Mouse (Mus musculus): ENCODE measurements around the gene Dcdc2c. TPM values are rescaled to one million over a fixed set of nuclear protein-coding genes. Genes with fewer than 3 reads are reported as not detected.

Dcdc2c gene
- total and polyA plus RNA-seq, 3 experiments = not detected

DNA sequence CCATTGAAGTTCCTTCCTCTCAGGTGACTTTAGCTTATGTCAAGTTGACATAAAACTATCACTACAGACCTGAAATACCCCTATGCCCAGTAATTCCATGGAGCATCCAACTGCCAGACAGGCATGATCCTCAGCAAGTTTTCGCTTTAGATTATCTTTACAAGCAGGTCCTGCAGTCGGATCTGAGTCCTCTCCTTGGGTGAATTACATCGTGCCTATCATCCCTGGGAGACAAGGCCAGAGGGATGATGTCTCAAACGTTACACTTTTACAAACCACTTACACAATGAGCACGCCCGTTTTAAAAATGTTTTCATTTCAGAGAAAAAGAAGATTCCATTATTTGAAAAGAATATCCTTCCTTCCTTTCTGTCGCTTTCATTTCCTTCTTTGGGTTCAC is 91.7 kb downstream of the Dcdc2c start:
- no peaks in the 10 kb centered on the region for H3K79me2 ChIP-seq (replicated peaks; ENCODE audit: control insufficient read depth, extremely low read depth, insufficient read depth, poor library complexity, severe bottlenecking)
- TF ChIP-seq SIN3A (IDR thresholded peaks at IDR 0.05; ENCODE audit: low read length) (no peak), TBP (conservative IDR thresholded peaks at IDR 0.05; ENCODE audit: low read depth, low read length) (no peak), MAZ (IDR thresholded peaks at IDR 0.05; ENCODE audit: low read depth, low read length) (no peak), MAX (IDR thresholded peaks at IDR 0.05; ENCODE audit: low read length) (no peak), ETS1 (conservative IDR thresholded peaks at IDR 0.05; ENCODE audit: low read depth, low read length) (no peak)
- H3K4me2 ChIP-seq (ENCODE audit: insufficient read depth, low read depth, poor library complexity, severe bottlenecking) = no peak overlapping the region
- dilution Hi-C loops (cut with MboI; ENCODE audit: extremely low pct_ligation_motif_present, extremely low pct_unique_long_range_greater_than_20kb, low sequenced_read_pairs) = no loop called here
- no peak for DNase-seq (ENCODE audit: extremely low read depth)
- H3K4me1 ChIP-seq (ENCODE audit: control insufficient read depth in 1 of 2, insufficient read depth in 2 of 2) = peaks cover 0 to 13% of the 10 kb centered on the region in 2 experiments; a peak in 2 of 4 replicates
- in situ Hi-C loops (cut with MboI; ENCODE audit: low pct_ligation_motif_present, low pct_unique_long_range_greater_than_20kb, low sequenced_read_pairs) = no loop called here
- H3K36me3 ChIP-seq (replicated peaks in 1 of 2; ENCODE audit: control insufficient read depth in 1 of 2, insufficient read depth in 1 of 2, low read length in 1 of 2) = no peaks in the 10 kb centered on the region
- peaks cover 2% of the 10 kb centered on the region for H3K9me3 ChIP-seq (replicated peaks; ENCODE audit: low read length)
- no peak overlapping the region for H3K4me3 ChIP-seq (replicated peaks in 1 of 3; ENCODE audit: low read depth in 2 of 3, low read length in 2 of 3, poor library complexity in 1 of 3)
- H3K27me3 ChIP-seq (replicated peaks) = no peaks in the 10 kb centered on the region
- no peak overlapping the region for H3K27ac ChIP-seq (ENCODE audit: insufficient read depth, low read depth)
- H3K9ac ChIP-seq (ENCODE audit: insufficient read depth, low read depth) = no peak overlapping the region

DNA sequence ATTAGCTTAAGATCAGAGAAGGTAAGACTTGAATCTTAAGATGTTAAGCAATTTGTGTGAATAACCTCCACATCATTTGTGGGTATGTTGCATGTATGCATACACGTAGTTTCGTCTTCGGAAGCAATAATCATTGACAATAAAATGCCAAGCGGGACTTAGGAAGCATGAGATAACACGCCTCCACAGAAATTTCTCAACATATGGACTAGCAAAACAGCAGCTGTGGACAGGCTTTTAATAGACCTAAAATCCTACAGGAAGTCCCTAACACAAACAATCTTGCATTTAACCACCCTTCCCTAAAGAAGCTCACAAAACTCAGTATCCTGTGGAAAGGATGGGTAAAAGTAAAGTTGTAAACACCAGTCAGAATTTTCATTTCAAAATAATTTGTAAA is 93.4 kb downstream of the Dcdc2c start:
- no peak overlapping the region for H3K27ac ChIP-seq (ENCODE audit: insufficient read depth, low read depth)
- dilution Hi-C loops (cut with MboI; ENCODE audit: extremely low pct_ligation_motif_present, extremely low pct_unique_long_range_greater_than_20kb, low sequenced_read_pairs) = no loop called here
- H3K9me3 ChIP-seq (replicated peaks; ENCODE audit: low read length) = peaks cover 2% of the 10 kb centered on the region
- H3K79me2 ChIP-seq (replicated peaks; ENCODE audit: control insufficient read depth, extremely low read depth, insufficient read depth, poor library complexity, severe bottlenecking) = no peaks in the 10 kb centered on the region
- H3K4me3 ChIP-seq (replicated peaks in 1 of 3; ENCODE audit: low read depth in 2 of 3, low read length in 2 of 3, poor library complexity in 1 of 3) = no peak overlapping the region
- H3K27me3 ChIP-seq (replicated peaks) = no peaks in the 10 kb centered on the region
- no peak overlapping the region for H3K4me2 ChIP-seq (ENCODE audit: insufficient read depth, low read depth, poor library complexity, severe bottlenecking)
- no peaks in the 10 kb centered on the region for H3K36me3 ChIP-seq (replicated peaks in 1 of 2; ENCODE audit: control insufficient read depth in 1 of 2, insufficient read depth in 1 of 2, low read length in 1 of 2)
- in situ Hi-C loops (cut with MboI; ENCODE audit: low pct_ligation_motif_present, low pct_unique_long_range_greater_than_20kb, low sequenced_read_pairs) = no loop called here
- H3K9ac ChIP-seq (ENCODE audit: insufficient read depth, low read depth) = no peak overlapping the region
- DNase-seq (ENCODE audit: extremely low read depth) = no peak
- no peak for TF ChIP-seq JUN (IDR thresholded peaks at IDR 0.05; ENCODE audit: insufficient read depth, low read depth, low read length)
- no peak for TF ChIP-seq RAD21 (IDR thresholded peaks at IDR 0.05; ENCODE audit: low read depth, low read length)
- TF ChIP-seq ZMIZ1 (IDR thresholded peaks at IDR 0.05; ENCODE audit: low read depth, low read length) = no peak
- no peak for TF ChIP-seq BHLHE40 (IDR thresholded peaks at IDR 0.05; ENCODE audit: low read depth, low read length)
- TF ChIP-seq EP300 (IDR thresholded peaks at IDR 0.05; ENCODE audit: low read length) = no peak
- no peak for TF ChIP-seq USF1 (IDR thresholded peaks at IDR 0.05; ENCODE audit: low read depth, low read length)
- no peak for TF ChIP-seq MYC (IDR thresholded peaks at IDR 0.05; ENCODE audit: low read depth, low read length)
- no peak for TF ChIP-seq HCFC1 (IDR thresholded peaks at IDR 0.05; ENCODE audit: low read depth, low read length)
- TF ChIP-seq RCOR1 (conservative IDR thresholded peaks at IDR 0.05; ENCODE audit: low read depth, low read length) = no peak
- TF ChIP-seq PAX5 (IDR thresholded peaks at IDR 0.05; ENCODE audit: low read length) = no peak
- no peak for TF ChIP-seq ELF1 (IDR thresholded peaks at IDR 0.05; ENCODE audit: low read depth, low read length)
- TF ChIP-seq ETS1 (conservative IDR thresholded peaks at IDR 0.05; ENCODE audit: low read depth, low read length) = no peak
- no peak for TF ChIP-seq ZC3H11A (IDR thresholded peaks at IDR 0.05; ENCODE audit: low read depth, low read length)
- no peak for TF ChIP-seq MEF2A (IDR thresholded peaks at IDR 0.05; ENCODE audit: borderline replicate concordance, low read depth, low read length)
- TF ChIP-seq IRF4 (IDR thresholded peaks at IDR 0.05; ENCODE audit: low read depth, low read length) = no peak
- no peak for TF ChIP-seq UBTF (IDR thresholded peaks at IDR 0.05; ENCODE audit: low read depth, low read length)
- no peak for TF ChIP-seq CHD1 (IDR thresholded peaks at IDR 0.05; ENCODE audit: low read depth, low read length)
- TF ChIP-seq GABPA (IDR thresholded peaks at IDR 0.05; ENCODE audit: insufficient replicate concordance, low read depth, low read length) = no peak
- peaks cover 0 to 13% of the 10 kb centered on the region in 2 experiments; a peak in 2 of 4 replicates for H3K4me1 ChIP-seq (ENCODE audit: control insufficient read depth in 1 of 2, insufficient read depth in 2 of 2)
